Mouse (Mus musculus): Measurements from ENCODE around the gene Aldh1l1. TPM values are rescaled to one million over a fixed set of nuclear protein-coding genes. Genes with fewer than 3 reads are reported as not detected.

The Aldh1l1 gene
- polyA plus RNA-seq, 1 experiment, result 5.8 TPM

GRCm38 (mm10) chr6:90619936-90620335 lies 133.7 kb downstream of the Aldh1l1 start:
- H3K27ac ChIP-seq (ENCODE audit: insufficient read depth, low read length), result no peak overlapping the region
- H3K36me3 ChIP-seq (ENCODE audit: control insufficient read depth, insufficient read depth, low read length, poor library complexity, severe bottlenecking), result no peaks in the 10 kb centered on the region
- H3K9ac ChIP-seq (ENCODE audit: low read depth, poor library complexity, severe bottlenecking), result no peak overlapping the region
- H3K4me3 ChIP-seq (ENCODE audit: low read depth, low read length), result no peak overlapping the region
- H3K4me1 ChIP-seq (ENCODE audit: control insufficient read depth, insufficient read depth, low read length), result no peaks in the 10 kb centered on the region
- H3K27me3 ChIP-seq (ENCODE audit: control insufficient read depth, insufficient read depth, low read length, poor library complexity, severe bottlenecking), result no peaks in the 10 kb centered on the region
- no peaks in the 10 kb centered on the region for H3K9me3 ChIP-seq (replicated peaks; ENCODE audit: control insufficient read depth, insufficient read depth, low read length, poor library complexity, severe bottlenecking)
- TF ChIP-seq EP300 (IDR thresholded peaks at IDR 0.05; ENCODE audit: insufficient read depth, low read depth, low read length) (no peak), POLR2A (IDR thresholded peaks at IDR 0.05; ENCODE audit: insufficient read depth, low read length) (no peak), CTCF (IDR thresholded peaks at IDR 0.05; ENCODE audit: low read depth, low read length) (no peak)

GRCm38 (mm10) chr6:90620791-90621583 lies 134.8 kb downstream of the Aldh1l1 start:
- no peak overlapping the region for H3K9ac ChIP-seq (ENCODE audit: low read depth, poor library complexity, severe bottlenecking)
- H3K36me3 ChIP-seq (ENCODE audit: control insufficient read depth, insufficient read depth, low read length, poor library complexity, severe bottlenecking), result no peaks in the 10 kb centered on the region
- TF ChIP-seq EP300 (IDR thresholded peaks at IDR 0.05; ENCODE audit: insufficient read depth, low read depth, low read length), result no peak
- TF ChIP-seq CTCF (IDR thresholded peaks at IDR 0.05; ENCODE audit: low read depth, low read length), result no peak
- no peak for TF ChIP-seq POLR2A (IDR thresholded peaks at IDR 0.05; ENCODE audit: insufficient read depth, low read length)
- no peaks in the 10 kb centered on the region for H3K27me3 ChIP-seq (ENCODE audit: control insufficient read depth, insufficient read depth, low read length, poor library complexity, severe bottlenecking)
- H3K4me1 ChIP-seq (ENCODE audit: control insufficient read depth, insufficient read depth, low read length), result no peaks in the 10 kb centered on the region
- H3K27ac ChIP-seq (ENCODE audit: insufficient read depth, low read length), result no peak overlapping the region
- H3K9me3 ChIP-seq (replicated peaks; ENCODE audit: control insufficient read depth, insufficient read depth, low read length, poor library complexity, severe bottlenecking), result no peaks in the 10 kb centered on the region
- H3K4me3 ChIP-seq (ENCODE audit: low read depth, low read length), result no peak overlapping the region

- no peaks in the 10 kb centered on the region for H3K4me1 ChIP-seq (ENCODE audit: control insufficient read depth, insufficient read depth, low read length)
- H3K9me3 ChIP-seq (replicated peaks; ENCODE audit: control insufficient read depth, insufficient read depth, low read length, poor library complexity, severe bottlenecking), result no peaks in the 10 kb centered on the region
- TF ChIP-seq POLR2A (IDR thresholded peaks at IDR 0.05; ENCODE audit: insufficient read depth, low read length) (no peak), CTCF (IDR thresholded peaks at IDR 0.05; ENCODE audit: low read depth, low read length) (no peak), EP300 (IDR thresholded peaks at IDR 0.05; ENCODE audit: insufficient read depth, low read depth, low read length) (no peak)
- H3K36me3 ChIP-seq (ENCODE audit: control insufficient read depth, insufficient read depth, low read length, poor library complexity, severe bottlenecking), result no peaks in the 10 kb centered on the region
- no peak overlapping the region for H3K4me3 ChIP-seq (ENCODE audit: low read depth, low read length)
- no peak overlapping the region for H3K27ac ChIP-seq (ENCODE audit: insufficient read depth, low read length)
- no peak overlapping the region for H3K9ac ChIP-seq (ENCODE audit: low read depth, poor library complexity, severe bottlenecking)
- H3K27me3 ChIP-seq (ENCODE audit: control insufficient read depth, insufficient read depth, low read length, poor library complexity, severe bottlenecking), result no peaks in the 10 kb centered on the region
Measured at GRCm38 (mm10) chr6:90621584-90621890, 135.3 kb downstream of the Aldh1l1 start.

- Histone ChIP-seq H3K27ac (ENCODE audit: insufficient read depth, low read length) (no peak overlapping the region), H3K9me3 (replicated peaks; ENCODE audit: control insufficient read depth, insufficient read depth, low read length, poor library complexity, severe bottlenecking) (no peaks in the 10 kb centered on the region), H3K9ac (ENCODE audit: low read depth, poor library complexity, severe bottlenecking) (no peak overlapping the region), H3K4me1 (ENCODE audit: control insufficient read depth, insufficient read depth, low read length) (no peaks in the 10 kb centered on the region), H3K27me3 (ENCODE audit: control insufficient read depth, insufficient read depth, low read length, poor library complexity, severe bottlenecking) (no peaks in the 10 kb centered on the region), H3K4me3 (ENCODE audit: low read depth, low read length) (no peak overlapping the region), H3K36me3 (ENCODE audit: control insufficient read depth, insufficient read depth, low read length, poor library complexity, severe bottlenecking) (no peaks in the 10 kb centered on the region)
- TF ChIP-seq EP300 (IDR thresholded peaks at IDR 0.05; ENCODE audit: insufficient read depth, low read depth, low read length) (no peak), POLR2A (IDR thresholded peaks at IDR 0.05; ENCODE audit: insufficient read depth, low read length) (no peak), CTCF (IDR thresholded peaks at IDR 0.05; ENCODE audit: low read depth, low read length) (no peak)
Measured at GRCm38 (mm10) chr6:90622758-90623455, 136.7 kb downstream of the Aldh1l1 start.

- H3K27ac ChIP-seq (ENCODE audit: insufficient read depth, low read length), result no peak overlapping the region
- no peaks in the 10 kb centered on the region for H3K4me1 ChIP-seq (ENCODE audit: control insufficient read depth, insufficient read depth, low read length)
- no peak overlapping the region for H3K4me3 ChIP-seq (ENCODE audit: low read depth, low read length)
- no peak overlapping the region for H3K9ac ChIP-seq (ENCODE audit: low read depth, poor library complexity, severe bottlenecking)
- H3K27me3 ChIP-seq (ENCODE audit: control insufficient read depth, insufficient read depth, low read length, poor library complexity, severe bottlenecking), result no peaks in the 10 kb centered on the region
- TF ChIP-seq EP300 (IDR thresholded peaks at IDR 0.05; ENCODE audit: insufficient read depth, low read depth, low read length), result no peak
- H3K9me3 ChIP-seq (replicated peaks; ENCODE audit: control insufficient read depth, insufficient read depth, low read length, poor library complexity, severe bottlenecking), result no peaks in the 10 kb centered on the region
- no peaks in the 10 kb centered on the region for H3K36me3 ChIP-seq (ENCODE audit: control insufficient read depth, insufficient read depth, low read length, poor library complexity, severe bottlenecking)
Measured at GRCm38 (mm10) chr6:90623456-90623836, 137.2 kb downstream of the Aldh1l1 start.

- no peak overlapping the region for H3K9ac ChIP-seq (ENCODE audit: low read depth, poor library complexity, severe bottlenecking)
- H3K27me3 ChIP-seq (ENCODE audit: control insufficient read depth, insufficient read depth, low read length, poor library complexity, severe bottlenecking), result no peaks in the 10 kb centered on the region
- no peak overlapping the region for H3K4me3 ChIP-seq (ENCODE audit: low read depth, low read length)
- TF ChIP-seq EP300 (IDR thresholded peaks at IDR 0.05; ENCODE audit: insufficient read depth, low read depth, low read length), result no peak
- no peak for TF ChIP-seq POLR2A (IDR thresholded peaks at IDR 0.05; ENCODE audit: insufficient read depth, low read length)
- no peak for TF ChIP-seq CTCF (IDR thresholded peaks at IDR 0.05; ENCODE audit: low read depth, low read length)
- H3K9me3 ChIP-seq (replicated peaks; ENCODE audit: control insufficient read depth, insufficient read depth, low read length, poor library complexity, severe bottlenecking), result no peaks in the 10 kb centered on the region
- H3K36me3 ChIP-seq (ENCODE audit: control insufficient read depth, insufficient read depth, low read length, poor library complexity, severe bottlenecking), result no peaks in the 10 kb centered on the region
- no peak overlapping the region for H3K27ac ChIP-seq (ENCODE audit: insufficient read depth, low read length)
- H3K4me1 ChIP-seq (ENCODE audit: control insufficient read depth, insufficient read depth, low read length), result no peaks in the 10 kb centered on the region
Measured at GRCm38 (mm10) chr6:90624184-90624583, 138.0 kb downstream of the Aldh1l1 start.
